Mouse (Mus musculus) C2C12 (cell line): ENCODE measurements around the gene Cerk. TPM values are rescaled to one million over a fixed set of nuclear protein-coding genes. Genes with fewer than 3 reads are reported as not detected.
"Not testable (repeated sequence)": the region's sequence is repeated elsewhere in the genome, so short reads cannot be mapped to it uniquely, and the experiment has no call there.

ENCODE experiments used
- H3K27me3 ChIP-seq: one replicate; pipeline ENCODE4 v1.6.1; 2011; ENCODE audit not compliant: control insufficient read depth, insufficient read depth, insufficient read length
- H3K36me3 ChIP-seq: one replicate; pipeline ENCODE4 v1.6.1; 2011; ENCODE audit not compliant: control insufficient read depth, insufficient read depth
- H3K4me3 ChIP-seq: one replicate; pipeline ENCODE4 v1.5.1; 2011; ENCODE audit warnings: mild to moderate bottlenecking, control low read depth; ENCODE audit not compliant: poor library complexity, insufficient read depth, severe bottlenecking
- H3K79me2 ChIP-seq: one replicate; pipeline ENCODE4 v1.6.1; 2011; ENCODE audit not compliant: control insufficient read depth, insufficient read depth
- H3K79me3 ChIP-seq: one replicate; pipeline ENCODE4 v1.6.1; 2011; ENCODE audit warnings: low read depth, control low read depth
- H3ac ChIP-seq: one replicate; pipeline ENCODE3; 2011; ENCODE audit warnings: low read depth; ENCODE audit not compliant: control insufficient read depth, insufficient read length
- CEBPB ChIP-seq: IDR thresholded peaks from one replicate; pipeline ENCODE4 v1.6.1; 2011; ENCODE audit warnings: low read depth, mild to moderate bottlenecking, control low read depth, moderate library complexity
- CTCF ChIP-seq: IDR thresholded peaks from one replicate; pipeline ENCODE4 v1.5.1; 2011; ENCODE audit not compliant: control insufficient read depth, insufficient read depth, insufficient read length
- FOSL1 ChIP-seq: IDR thresholded peaks from one replicate; pipeline ENCODE4 v1.8.0; 2011; ENCODE audit warnings: mild to moderate bottlenecking, low read length; ENCODE audit not compliant: poor library complexity, insufficient read depth, severe bottlenecking
- MAX ChIP-seq: IDR thresholded peaks from one replicate; pipeline ENCODE4 v1.6.1; 2011; ENCODE audit warnings: mild to moderate bottlenecking, control low read depth
- MYOD1 ChIP-seq: IDR thresholded peaks from one replicate; pipeline ENCODE4 v1.6.1; 2011; ENCODE audit warnings: low read depth; ENCODE audit not compliant: control insufficient read depth, insufficient read length
- MYOG ChIP-seq: IDR thresholded peaks from one replicate; pipeline ENCODE4 v1.6.1; 2011; ENCODE audit not compliant: control insufficient read depth, insufficient read length; ENCODE audit errors: extremely low read depth
- USF1 ChIP-seq: IDR thresholded peaks from one replicate; pipeline ENCODE4 v1.6.1; 2011; ENCODE audit warnings: low read depth, mild to moderate bottlenecking, control low read depth, moderate library complexity
- polyA plus RNA-seq: library from polyadenylated mRNA; unstranded; fragments of >200 nt; fragmentation: generic; extraction: Trizol; gene quantifications from one replicate; pipeline ENCODE4 v1.2.1, GENCODE M21; 2012; ENCODE audit warnings: missing spikeins

Gene Cerk
- polyA plus RNA-seq, 1 experiment: 18.1 TPM

GRCm38 (mm10) chr15:86229088-86229487 lies 43.1 kb upstream of the Cerk start:
- no peak overlapping the region for H3ac ChIP-seq
- H3K79me2 ChIP-seq: no peaks in the 10 kb centered on the region
- H3K79me3 ChIP-seq: no peaks in the 10 kb centered on the region
- H3K27me3 ChIP-seq: no peaks in the 10 kb centered on the region
- no peaks in the 10 kb centered on the region for H3K36me3 ChIP-seq
- no peak for TF ChIP-seq MYOG
- no peak for TF ChIP-seq USF1
- no peak for TF ChIP-seq CEBPB
- TF ChIP-seq MAX: no peak
- no peak for TF ChIP-seq FOSL1
- no peak for TF ChIP-seq CTCF
- TF ChIP-seq MYOD1: no peak
- no peak overlapping the region for H3K4me3 ChIP-seq

GRCm38 (mm10) chr15:86228186-86228585 lies 42.2 kb upstream of the Cerk start:
- Histone ChIP-seq H3K79me3 (no peaks in the 10 kb centered on the region), H3K36me3 (no peaks in the 10 kb centered on the region), H3K27me3 (no peaks in the 10 kb centered on the region), H3K79me2 (no peaks in the 10 kb centered on the region), H3ac (no peak overlapping the region), H3K4me3 (no peak overlapping the region)
- TF ChIP-seq MYOD1: no peak
- TF ChIP-seq FOSL1: no peak
- no peak for TF ChIP-seq MYOG
- no peak for TF ChIP-seq CTCF
- TF ChIP-seq USF1: no peak
- no peak for TF ChIP-seq MAX
- TF ChIP-seq CEBPB: no peak

- TF ChIP-seq CEBPB (no peak), CTCF (no peak), MAX (no peak), MYOD1 (no peak), MYOG (no peak), USF1 (no peak), FOSL1 (no peak)
- no peaks in the 10 kb centered on the region for H3K79me3 ChIP-seq
- no peaks in the 10 kb centered on the region for H3K27me3 ChIP-seq
- no peaks in the 10 kb centered on the region for H3K79me2 ChIP-seq
- no peaks in the 10 kb centered on the region for H3K36me3 ChIP-seq
- no peak overlapping the region for H3ac ChIP-seq
- H3K4me3 ChIP-seq: no peak overlapping the region
Measured at GRCm38 (mm10) chr15:86226968-86227367, 41.0 kb upstream of the Cerk start.

- Histone ChIP-seq H3K79me3 (no peaks in the 10 kb centered on the region), H3K27me3 (no peaks in the 10 kb centered on the region), H3ac (no peak overlapping the region), H3K79me2 (no peaks in the 10 kb centered on the region), H3K36me3 (no peaks in the 10 kb centered on the region), H3K4me3 (no peak overlapping the region)
- TF ChIP-seq CTCF (no peak), MAX (no peak), MYOD1 (no peak), CEBPB (no peak), USF1 (no peak), FOSL1 (no peak), MYOG (no peak)
Measured at GRCm38 (mm10) chr15:86226221-86226620, 40.3 kb upstream of the Cerk start.

GRCm38 (mm10) chr15:86224972-86225551 lies 39.1 kb upstream of the Cerk start:
- no peaks in the 10 kb centered on the region for H3K27me3 ChIP-seq
- H3K36me3 ChIP-seq: no peaks in the 10 kb centered on the region
- H3ac ChIP-seq: no peak overlapping the region
- H3K4me3 ChIP-seq: no peak overlapping the region
- no peaks in the 10 kb centered on the region for H3K79me3 ChIP-seq
- no peak for TF ChIP-seq USF1
- no peak for TF ChIP-seq CTCF
- TF ChIP-seq FOSL1: no peak
- no peak for TF ChIP-seq MYOG
- TF ChIP-seq CEBPB: no peak
- no peak for TF ChIP-seq MYOD1
- no peak for TF ChIP-seq MAX
- H3K79me2 ChIP-seq: no peaks in the 10 kb centered on the region

- H3K36me3 ChIP-seq, H3K79me3 ChIP-seq, H3K27me3 ChIP-seq, H3ac ChIP-seq, H3K4me3 ChIP-seq, H3K79me2 ChIP-seq: not testable (repeated sequence)
Measured at GRCm38 (mm10) chr15:86221901-86222300, 36.0 kb upstream of the Cerk start.
